ENCODE assay signal across 17 mouse cellular contexts in the genomic region with DNA sequence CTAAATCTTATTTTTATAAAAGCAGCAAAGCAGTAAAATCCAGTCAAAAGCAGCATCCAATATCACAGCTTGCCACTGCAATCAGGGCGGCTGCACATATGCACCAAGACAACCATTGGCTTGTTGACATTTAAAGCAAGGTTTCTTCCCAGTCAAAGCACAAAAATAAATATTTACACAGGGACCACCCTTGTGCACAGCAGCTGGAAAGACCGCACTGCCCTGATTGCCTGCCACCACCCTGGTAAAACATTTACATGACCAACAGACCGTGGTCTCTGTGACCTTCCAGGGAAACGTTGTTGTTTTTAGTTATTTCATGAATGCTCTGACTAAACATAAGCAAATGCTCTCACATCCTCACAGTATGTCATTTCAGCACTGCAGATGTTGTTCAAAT. TPM values are rescaled to one million over a fixed set of nuclear protein-coding genes. Genes with fewer than 3 reads are reported as not detected.
A peak's percentile ranks its signal among the peaks of the same experiment; 100 is the strongest.
DNase-seq lines count a peak whose midpoint lies in the region; ATAC-seq and TF ChIP-seq lines count a peak whose summit lies in the region.
"Had no signal": no experiment of that assay in that cellular context is flagged by ENCODE, and none has a peak within 500 bp of the region (broad histone marks: within the 10 kb centered on the region; RNA-seq: fewer than 3 reads in every experiment).

No protein-coding gene starts in this region.

- H3K9ac ChIP-seq in liver, postnatal 0 days (replicated peaks) = no peak overlapping the region
- H3K9ac ChIP-seq in liver, embryonic 16.5 days (ENCODE audit: low read depth, low read length) = no peak overlapping the region
- H3K9ac ChIP-seq: forebrain, postnatal 0 days; midbrain, embryonic 13.5 days had no signal

- DNase-seq in liver = peak; percentile 16
- no peak for DNase-seq in liver, postnatal 0 days
- DNase-seq in kidney, adult 11 months = peak; percentile 68
- DNase-seq in kidney, postnatal 10 days = peak; percentile 53
- no peak for DNase-seq in gastrocnemius, postnatal 36 days
- no peak for DNase-seq in gastrocnemius, adult 2 months
- no peak for DNase-seq in right cerebral cortex, postnatal 4 days
- DNase-seq: adrenal gland, postnatal 36 days; cerebellum, postnatal 14 days; forebrain, postnatal 0 days; layer of hippocampus, postnatal 36 days; left cerebral cortex, postnatal 4 days; thymus, adult 18-20 months had no signal

- H3K27ac ChIP-seq in liver, postnatal 0 days (ENCODE audit: low read depth) = no peak overlapping the region
- H3K27ac ChIP-seq in liver, embryonic 16.5 days (ENCODE audit: low read length) = 0 out of 2 replicates have a peak overlapping the region, but pooled peaks have one; percentile 16
- no peak overlapping the region for H3K27ac ChIP-seq in gastrocnemius, adult 2 months
- H3K27ac ChIP-seq: hindbrain, embryonic 10.5 days; midbrain, embryonic 13.5 days had no signal

- H3K4me3 ChIP-seq in liver, postnatal 0 days (ENCODE audit: low read depth, low read length) = no peak overlapping the region
- H3K4me3 ChIP-seq in liver, embryonic 16.5 days (ENCODE audit: low read depth, low read length) = no peak overlapping the region
- no peak overlapping the region for H3K4me3 ChIP-seq in gastrocnemius, adult 2 months
- H3K4me3 ChIP-seq: hindbrain, embryonic 10.5 days; midbrain, embryonic 13.5 days had no signal

- H3K9me3 ChIP-seq in liver, postnatal 0 days (ENCODE audit: low read length) = no peaks in the 10 kb centered on the region
- H3K9me3 ChIP-seq in liver, embryonic 16.5 days (replicated peaks; ENCODE audit: control insufficient read depth, low read length) = no peaks in the 10 kb centered on the region
- H3K9me3 ChIP-seq: hindbrain, embryonic 10.5 days; midbrain, embryonic 13.5 days had no signal

- 56% methylated on average over 4 of the region's 4 CpGs for WGBS in liver, postnatal 0 days (ENCODE audit: insufficient replicate concordance)
- WGBS in liver, embryonic 16.5 days (ENCODE audit: insufficient replicate concordance) = 65% methylated on average over 4 of the region's 4 CpGs

- no peak for TF ChIP-seq CTCF in liver, postnatal 0 days (IDR thresholded peaks at IDR 0.05; ENCODE audit: low read depth)
- no peak for TF ChIP-seq CTCF in gastrocnemius, adult 2 months (IDR thresholded peaks at IDR 0.05)

- H3K4me2 ChIP-seq in liver, postnatal 0 days (ENCODE audit: low read depth, low read length) = no peak overlapping the region
- H3K4me2 ChIP-seq in liver, embryonic 16.5 days (ENCODE audit: low read depth, low read length) = no peak overlapping the region
- H3K4me2 ChIP-seq: midbrain, embryonic 13.5 days had no signal

- no peaks in the 10 kb centered on the region for H3K27me3 ChIP-seq in liver, postnatal 0 days (ENCODE audit: insufficient read depth, low read length)
- no peaks in the 10 kb centered on the region for H3K27me3 ChIP-seq in liver, embryonic 16.5 days (ENCODE audit: control insufficient read depth, insufficient read depth, low read depth, low read length)
- H3K27me3 ChIP-seq: midbrain, embryonic 13.5 days had no signal

- peaks cover 21% of the 10 kb centered on the region for H3K4me1 ChIP-seq in liver, postnatal 0 days (ENCODE audit: insufficient read depth)
- H3K4me1 ChIP-seq in liver, embryonic 16.5 days (ENCODE audit: control insufficient read depth, low read depth, low read length) = peaks cover 6% of the 10 kb centered on the region

- H3K36me3 ChIP-seq in liver, postnatal 0 days (replicated peaks; ENCODE audit: insufficient read depth, low read length) = peaks cover 2% of the 10 kb centered on the region
- H3K36me3 ChIP-seq in liver, embryonic 16.5 days (ENCODE audit: control insufficient read depth, insufficient read depth) = no peaks in the 10 kb centered on the region

- intact Hi-C loops in gastrocnemius, postnatal 36 days (cut with DNase I) = no loop called here
- intact Hi-C loops in gastrocnemius, adult 2 months (cut with DNase I) = no loop called here

- TF ChIP-seq EP300 in liver, postnatal 0 days (IDR thresholded peaks at IDR 0.05; ENCODE audit: low read depth) = no peak

- ATAC-seq in liver, postnatal 0 days = no peak
- peak; percentile 54; the same call in 1 of the 2 replicates for ATAC-seq in liver, embryonic 16.5 days (ENCODE audit: low read depth)
- ATAC-seq: forebrain, postnatal 0 days; inflammation-experienced regulatory T-cells, adult 6 months; midbrain, embryonic 13.5 days had no signal

RNA-seq across cellular contexts. Expression of gene Twsg1, which starts 8.6 kb away (rescaled TPM):
- polyA plus RNA-seq in liver, postnatal 0 days (2015; fragmentation: Nextera tagmentation; extraction: Ambion mirVana) = 16.8 and 19.4 TPM in 2 replicates
- polyA plus RNA-seq in liver, embryonic 16.5 days (2015; fragmentation: Nextera tagmentation; extraction: Ambion mirVana) = 16.0 and 16.9 TPM in 2 replicates
- total RNA-seq in gastrocnemius, postnatal 36 days (2021) = 10 to 100 TPM; 21.8 to 23.6 TPM
- 10 to 100 TPM; 25.2 to 31.6 TPM for total RNA-seq in gastrocnemius, adult 2 months (2021)

RNA-seq across cellular contexts. Expression of gene Ralbp1, which starts 56.8 kb away (rescaled TPM):
- polyA plus RNA-seq in liver, postnatal 0 days (2015; fragmentation: Nextera tagmentation; extraction: Ambion mirVana) = 29.5 TPM in 2 replicates
- polyA plus RNA-seq in liver, embryonic 16.5 days (2015; fragmentation: Nextera tagmentation; extraction: Ambion mirVana) = 35.4 and 37.7 TPM in 2 replicates
- total RNA-seq in gastrocnemius, postnatal 36 days (2021) = 10 to 100 TPM; 18.6 to 20.6 TPM
- 10 to 100 TPM; 21.6 to 23.8 TPM for total RNA-seq in gastrocnemius, adult 2 months (2021)

Comparison
In these comparisons a context has a peak if more than half of its experiments do, and no peak if none do; other contexts are left out.
1. DNase-seq: peak in liver (single experiment), kidney, adult 11 months (single experiment) and kidney, postnatal 10 days (single experiment); none in liver, postnatal 0 days (single experiment), gastrocnemius, postnatal 36 days (0 of 2), gastrocnemius, adult 2 months (single experiment) and right cerebral cortex, postnatal 4 days (single experiment).